ENCODE assay signal across 8 mouse cellular contexts in genomic region chr9:94537970-94538822, GRCm38 (mm10). TPM values are rescaled to one million over a fixed set of nuclear protein-coding genes. Genes with fewer than 3 reads are reported as not detected.
DNase-seq lines count a peak whose midpoint lies in the region; ATAC-seq and TF ChIP-seq lines count a peak whose summit lies in the region.

TSS of gene 1190002N15Rik (minus strand) at chr9:94538081.

- no peaks in the 10 kb centered on the region for H3K9me3 ChIP-seq in E14TG2a.4 (ENCODE audit: low read length)
- no peaks in the 10 kb centered on the region for H3K9me3 ChIP-seq in forebrain, embryonic 12.5 days
- H3K9me3 ChIP-seq in heart, postnatal 0 days (replicated peaks; ENCODE audit: control insufficient read depth, low read length): no peaks in the 10 kb centered on the region
- no peaks in the 10 kb centered on the region for H3K9me3 ChIP-seq in liver, embryonic 15.5 days (replicated peaks)
- H3K9me3 ChIP-seq in neural tube, embryonic 11.5 days (ENCODE audit: control insufficient read depth, low read length): no peaks in the 10 kb centered on the region
- no peaks in the 10 kb centered on the region for H3K9me3 ChIP-seq in stomach, embryonic 16.5 days (replicated peaks; ENCODE audit: control insufficient read depth, low read length)

- peak within 1 kb of the TSS; percentile 80 for H3K9ac ChIP-seq in forebrain, embryonic 12.5 days
- H3K9ac ChIP-seq in heart, postnatal 0 days (replicated peaks; ENCODE audit: low read depth, low read length): peak within 1 kb of the TSS; percentile 88
- peak within 1 kb of the TSS; percentile 88 for H3K9ac ChIP-seq in liver, embryonic 15.5 days
- H3K9ac ChIP-seq in neural tube, embryonic 11.5 days (ENCODE audit: low read length): peak within 1 kb of the TSS; percentile 83
- H3K9ac ChIP-seq in stomach, embryonic 16.5 days (ENCODE audit: low read length): peak within 1 kb of the TSS; percentile 91

- 1% methylated on average over 88 of the region's 104 CpGs for whole genome bisulfite sequencing in forebrain, embryonic 12.5 days
- under 1% methylated on average over 55 of the region's 104 CpGs for WGBS in heart, postnatal 0 days
- under 1% methylated on average over 84 of the region's 104 CpGs for WGBS in liver, embryonic 15.5 days (ENCODE audit: insufficient replicate concordance)
- WGBS in neural tube, embryonic 11.5 days: under 1% methylated on average over 36 of the region's 104 CpGs
- WGBS in stomach, embryonic 16.5 days: 1% methylated on average over 74 of the region's 104 CpGs

- H3K27me3 ChIP-seq in E14TG2a.4 (ENCODE audit: insufficient read depth, low read length): no peaks in the 10 kb centered on the region
- H3K27me3 ChIP-seq in forebrain, embryonic 12.5 days: no peaks in the 10 kb centered on the region
- H3K27me3 ChIP-seq in heart, postnatal 0 days (ENCODE audit: control insufficient read depth, insufficient read depth, low read length): no peaks in the 10 kb centered on the region
- no peaks in the 10 kb centered on the region for H3K27me3 ChIP-seq in liver, embryonic 15.5 days
- no peaks in the 10 kb centered on the region for H3K27me3 ChIP-seq in neural tube, embryonic 11.5 days (ENCODE audit: control insufficient read depth, insufficient read depth, low read length)
- H3K27me3 ChIP-seq in stomach, embryonic 16.5 days (ENCODE audit: control insufficient read depth, insufficient read depth, low read length): no peaks in the 10 kb centered on the region

- no peak for TF ChIP-seq EP300 in heart, postnatal 0 days (IDR thresholded peaks at IDR 0.05; ENCODE audit: low read depth)

- no peak for TF ChIP-seq CTCF in E14TG2a.4 (conservative IDR thresholded peaks at IDR 0.05; ENCODE audit: low read length)
- TF ChIP-seq CTCF in heart, postnatal 0 days (IDR thresholded peaks at IDR 0.05; ENCODE audit: low read depth): no peak

- no peaks in the 10 kb centered on the region for H3K36me3 ChIP-seq in E14TG2a.4 (ENCODE audit: insufficient read depth, low read length)
- H3K36me3 ChIP-seq in forebrain, embryonic 12.5 days (replicated peaks): no peaks in the 10 kb centered on the region
- no peaks in the 10 kb centered on the region for H3K36me3 ChIP-seq in heart, postnatal 0 days (replicated peaks; ENCODE audit: control insufficient read depth, insufficient read depth, low read length)
- no peaks in the 10 kb centered on the region for H3K36me3 ChIP-seq in liver, embryonic 15.5 days (replicated peaks)
- no peaks in the 10 kb centered on the region for H3K36me3 ChIP-seq in neural tube, embryonic 11.5 days (ENCODE audit: control insufficient read depth, insufficient read depth, low read length)
- H3K36me3 ChIP-seq in stomach, embryonic 16.5 days (ENCODE audit: control insufficient read depth, insufficient read depth, low read length): no peaks in the 10 kb centered on the region

- peak within 1 kb of the TSS; percentile 94 for H3K27ac ChIP-seq in forebrain, embryonic 12.5 days
- peak within 1 kb of the TSS; percentile 99 for H3K27ac ChIP-seq in heart, postnatal 0 days (ENCODE audit: low read depth)
- peak within 1 kb of the TSS; percentile 95 for H3K27ac ChIP-seq in liver, embryonic 15.5 days (replicated peaks)
- peak within 1 kb of the TSS; percentile 95 for H3K27ac ChIP-seq in neural tube, embryonic 11.5 days (ENCODE audit: low read depth, low read length)
- H3K27ac ChIP-seq in stomach, embryonic 16.5 days (ENCODE audit: low read length): peak within 1 kb of the TSS; percentile 98

- H3K4me2 ChIP-seq in forebrain, embryonic 12.5 days: peak within 1 kb of the TSS; percentile 75
- peak within 1 kb of the TSS; percentile 95 for H3K4me2 ChIP-seq in heart, postnatal 0 days (ENCODE audit: low read depth, low read length)
- H3K4me2 ChIP-seq in liver, embryonic 15.5 days: peak within 1 kb of the TSS; percentile 97
- H3K4me2 ChIP-seq in neural tube, embryonic 11.5 days (ENCODE audit: low read depth): peak within 1 kb of the TSS; percentile 89
- H3K4me2 ChIP-seq in stomach, embryonic 16.5 days (ENCODE audit: low read depth, low read length): peak within 1 kb of the TSS; percentile 72

- ATAC-seq in forebrain, embryonic 12.5 days (ENCODE audit: low FRiP score): peak; percentile 92
- peak; percentile 88 for ATAC-seq in heart, postnatal 0 days (ENCODE audit: insufficient read depth, low read depth)
- ATAC-seq in liver, embryonic 15.5 days (ENCODE audit: insufficient read depth): peak; percentile 82
- ATAC-seq in neural tube, embryonic 11.5 days (ENCODE audit: insufficient read depth, low FRiP score, low TSS enrichment): peak; percentile 91
- peak; percentile 92 for ATAC-seq in stomach, embryonic 16.5 days (ENCODE audit: insufficient read depth, low FRiP score)

- peak within 1 kb of the TSS; percentile 87 for H3K4me3 ChIP-seq in E14TG2a.4 (replicated peaks; ENCODE audit: low read length)
- H3K4me3 ChIP-seq in forebrain, embryonic 12.5 days (replicated peaks): peak within 1 kb of the TSS; percentile 70
- H3K4me3 ChIP-seq in heart, postnatal 0 days (ENCODE audit: low read depth, low read length): peak within 1 kb of the TSS; percentile 62
- peak within 1 kb of the TSS; percentile 86 for H3K4me3 ChIP-seq in liver, embryonic 15.5 days (replicated peaks)
- H3K4me3 ChIP-seq in neural tube, embryonic 11.5 days (ENCODE audit: low read depth, low read length): peak within 1 kb of the TSS; percentile 77
- peak within 1 kb of the TSS; percentile 83 for H3K4me3 ChIP-seq in stomach, embryonic 16.5 days (replicated peaks; ENCODE audit: low read length)

- peaks cover 49% of the 10 kb centered on the region for H3K4me1 ChIP-seq in E14TG2a.4 (replicated peaks; ENCODE audit: low read depth, low read length)
- H3K4me1 ChIP-seq in forebrain, embryonic 12.5 days: peaks cover 41% of the 10 kb centered on the region
- peaks cover 15% of the 10 kb centered on the region for H3K4me1 ChIP-seq in heart, postnatal 0 days (ENCODE audit: control insufficient read depth, insufficient read depth)
- H3K4me1 ChIP-seq in liver, embryonic 15.5 days (replicated peaks): peaks cover 51% of the 10 kb centered on the region
- peaks cover 5% of the 10 kb centered on the region; the same call in 1 of the 2 replicates for H3K4me1 ChIP-seq in neural tube, embryonic 11.5 days (ENCODE audit: control insufficient read depth, insufficient read depth, low read length)
- peaks cover 12% of the 10 kb centered on the region for H3K4me1 ChIP-seq in stomach, embryonic 16.5 days (ENCODE audit: control insufficient read depth, insufficient read depth, low read length)

- DNase-seq in c-Kit-positive CD71-positive TER-119-positive erythroid progenitor cells, embryonic 14.5 days (ENCODE audit: low spot score): peak; percentile 91
- peak; percentile 96 for DNase-seq in heart, postnatal 0 days (ENCODE audit: low spot score)
- DNase-seq in kidney, postnatal 4 days: peak; percentile 96 to 98
- peak; percentile 97 for DNase-seq in neural tube, embryonic 11.5 days (ENCODE audit: low spot score)

RNA-seq across cellular contexts. Expression of gene 1190002N15Rik, which starts in this region (rescaled TPM):
- polyA plus RNA-seq in forebrain, embryonic 12.5 days (2016; fragmentation: Nextera tagmentation; extraction: Ambion mirVana): 6.1 and 11.1 TPM in 2 replicates
- total RNA-seq in heart, postnatal 0 days (2014; rRNA removed; ENCODE audit: low replicate concordance): 52.0 and 56.4 TPM in 2 replicates
- 10.8 and 11.2 TPM in 2 replicates for polyA plus RNA-seq in heart, postnatal 0 days (2015; fragmentation: Nextera tagmentation; extraction: Ambion mirVana)
- 8.5 and 10.1 TPM in 2 replicates for polyA plus RNA-seq in liver, embryonic 15.5 days (2015; fragmentation: Nextera tagmentation; extraction: Ambion mirVana)
- polyA plus RNA-seq in neural tube, embryonic 11.5 days (2014; fragmentation: Nextera tagmentation; extraction: Ambion mirVana): 34.2 TPM in 2 replicates
- polyA plus RNA-seq in stomach, embryonic 16.5 days (2015; fragmentation: Nextera tagmentation; extraction: Ambion mirVana): 5.5 and 6.0 TPM in 2 replicates

Comparison
In these comparisons a context has a peak if more than half of its experiments do, and no peak if none do; other contexts are left out.
1. Peak in every context shown above with its lines: DNase-seq, ATAC-seq, H3K4me3 ChIP-seq and H3K27ac ChIP-seq.